Mouse (Mus musculus) intestine, embryonic 14.5 days (tissue): Measurements from ENCODE around the gene Plekha7. TPM values are rescaled to one million over a fixed set of nuclear protein-coding genes. Genes with fewer than 3 reads are reported as not detected.

Experiments
- ATAC-seq: fragments of 200-750 bp; cut with Nextera tagmentation; replicated peaks from 2 replicates; pipeline ENCODE4 v1.8.0; 2017; ENCODE audit warnings: low read depth, moderate number of reproducible peaks, moderate TSS enrichment, moderate library complexity; ENCODE audit not compliant: low FRiP score, low TSS enrichment
- DNase-seq: peaks from one replicate; pipeline ENCODE4 v3.0.0-alpha.2; 2018; ENCODE audit warnings: low spot score
- H3K27ac ChIP-seq: fragments of 300-500 bp; sonication (generic); 2 replicates; pipeline ENCODE4 v1.5.1; 2014; ENCODE audit warnings: low read depth, mild to moderate bottlenecking, control low read depth
- H3K27me3 ChIP-seq: fragments of 300-500 bp; sonication (generic); replicated peaks from 2 replicates; pipeline ENCODE4 v1.6.1; 2014; ENCODE audit warnings: low read length, control low read depth; ENCODE audit not compliant: control insufficient read depth, insufficient read depth
- H3K36me3 ChIP-seq: fragments of 300-500 bp; sonication (generic); 2 replicates; pipeline ENCODE4 v1.6.1; 2014; ENCODE audit warnings: low read length, control low read depth; ENCODE audit not compliant: control insufficient read depth, insufficient read depth
- H3K4me1 ChIP-seq: fragments of 300-500 bp; sonication (generic); replicated peaks from 2 replicates; pipeline ENCODE4 v1.6.1; 2014; ENCODE audit warnings: low read length, control low read depth, mixed read lengths; ENCODE audit not compliant: control insufficient read depth, insufficient read depth
- H3K4me2 ChIP-seq: fragments of 300-500 bp; sonication (generic); 2 replicates; pipeline ENCODE4 v1.6.1; 2014; ENCODE audit warnings: low read length
- H3K4me3 ChIP-seq: fragments of 300-500 bp; sonication (generic); 2 replicates; pipeline ENCODE4 v1.5.1; 2014; ENCODE audit warnings: low read depth, low read length, control low read depth, mixed read lengths
- H3K9ac ChIP-seq: fragments of 300-500 bp; sonication (generic); 2 replicates; pipeline ENCODE4 v1.6.1; 2014; ENCODE audit warnings: mild to moderate bottlenecking, low read length
- H3K9me3 ChIP-seq: fragments of 300-500 bp; sonication (generic); 2 replicates; pipeline ENCODE4 v1.6.1; 2016; ENCODE audit warnings: low read length, control low read depth; ENCODE audit not compliant: control insufficient read depth
- WGBS: fragments of 180-500 bp; shearing (Covaris S2); extraction: QIAGEN DNeasy Blood & Tissue Kit; methylation state at CpG from one replicate; pipeline ENCODE4 v1.1.7; 2014; 5-methylcytosine and 5-hydroxymethylcytosine counted together
- polyA plus RNA-seq: library from polyadenylated mRNA; unstranded; fragments of >200 nt; fragmentation: Nextera tagmentation; extraction: Ambion mirVana; gene quantifications from 2 replicates; pipeline ENCODE4 v1.2.1, GENCODE M21; 2014

Plekha7 gene
- polyA plus RNA-seq, 1 experiment from 2014 or later: 10.7 TPM

GRCm38 (mm10) chr7:116285216-116285615 is 23.0 kb downstream of the Plekha7 start:
- 56% methylated on average over 1 of the region's 1 CpGs for WGBS
- ATAC-seq (no peak), DNase-seq (no peak)
- Histone ChIP-seq H3K36me3 (no peaks in the 10 kb centered on the region), H3K4me1 (peaks cover 42% of the 10 kb centered on the region), H3K4me3 (no peak overlapping the region), H3K9ac (no peak overlapping the region), H3K4me2 (no peak overlapping the region), H3K9me3 (no peaks in the 10 kb centered on the region), H3K27ac (no peak overlapping the region), H3K27me3 (no peaks in the 10 kb centered on the region)

- H3K4me3 ChIP-seq: no peak overlapping the region
- DNase-seq: no peak
These were observed 25.4 kb downstream of the Plekha7 start for GRCm38 (mm10) chr7:116282755-116283154.

DNA sequence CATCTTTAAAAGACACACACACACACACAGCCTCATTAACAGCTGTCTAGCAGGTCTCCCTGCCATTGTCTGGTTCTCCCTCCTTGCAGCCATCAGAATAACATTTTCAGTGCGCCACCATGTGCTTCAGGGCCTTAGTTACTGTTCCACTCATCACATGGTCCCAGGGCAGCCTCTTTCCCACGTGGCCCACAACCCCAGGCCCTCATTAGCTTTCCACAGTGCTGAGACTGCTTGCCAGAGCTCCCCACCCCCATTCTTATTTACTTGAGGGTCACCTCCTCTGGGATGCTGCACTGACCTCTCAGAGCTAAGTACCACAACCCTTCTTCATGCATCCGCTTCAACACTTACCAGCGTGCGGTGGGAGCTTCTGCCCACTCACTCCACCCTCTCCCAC is 28.1 kb downstream of the Plekha7 start:
- ATAC-seq (no peak), DNase-seq (no peak)
- H3K27me3 ChIP-seq: no peaks in the 10 kb centered on the region
- 0 out of 2 replicates have a peak, but pooled peaks cover 7% of the 10 kb centered on the region for H3K4me1 ChIP-seq
- no peak overlapping the region for H3K4me2 ChIP-seq
- H3K4me3 ChIP-seq: no peak overlapping the region
- 46% methylated on average over 5 of the region's 5 CpGs for WGBS
- no peak overlapping the region for H3K9ac ChIP-seq
- no peak overlapping the region for H3K27ac ChIP-seq
- H3K36me3 ChIP-seq: no peaks in the 10 kb centered on the region
- no peaks in the 10 kb centered on the region for H3K9me3 ChIP-seq

More at GRCm38 (mm10) chr7:116282755-116283154, 25.4 kb downstream of the Plekha7 start:
- no peak for ATAC-seq
- Histone ChIP-seq H3K4me2 (no peak overlapping the region), H3K4me1 (peaks cover 30% of the 10 kb centered on the region), H3K9ac (no peak overlapping the region), H3K27ac (no peak overlapping the region), H3K36me3 (no peaks in the 10 kb centered on the region), H3K27me3 (no peaks in the 10 kb centered on the region), H3K9me3 (no peaks in the 10 kb centered on the region)
- 40% methylated on average over 11 of the region's 11 CpGs for WGBS

DNA sequence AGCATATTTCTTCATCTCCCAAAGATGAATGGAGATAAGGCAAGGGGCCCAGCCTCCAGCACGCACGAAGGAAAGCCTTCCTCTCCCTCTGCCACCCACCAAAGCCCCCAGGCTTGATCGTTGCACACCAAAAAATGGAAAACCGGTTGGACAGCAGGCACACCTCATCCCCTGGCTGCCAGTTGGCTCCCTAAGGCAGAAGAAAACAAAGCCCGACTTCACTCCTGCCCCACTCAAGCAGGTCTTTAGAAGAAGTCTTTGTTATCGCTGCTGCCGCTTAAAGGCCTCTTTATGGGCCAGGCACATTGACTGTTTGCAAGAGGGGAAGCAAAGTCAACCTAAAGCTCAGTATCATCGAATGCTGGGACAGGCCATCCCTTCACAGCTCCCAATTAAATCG is 29.9 kb downstream of the Plekha7 start:
- H3K9ac ChIP-seq: no peak overlapping the region
- WGBS: 59% methylated on average over 9 of the region's 9 CpGs
- no peaks in the 10 kb centered on the region for H3K27me3 ChIP-seq
- H3K4me3 ChIP-seq: no peak overlapping the region
- H3K27ac ChIP-seq: no peak overlapping the region
- H3K36me3 ChIP-seq: no peaks in the 10 kb centered on the region
- H3K4me1 ChIP-seq: 0 out of 2 replicates have a peak, but pooled peaks cover 7% of the 10 kb centered on the region
- H3K9me3 ChIP-seq: no peaks in the 10 kb centered on the region
- no peak overlapping the region for H3K4me2 ChIP-seq
- DNase-seq (no peak), ATAC-seq (no peak)

GRCm38 (mm10) chr7:116276315-116276714 is 31.9 kb downstream of the Plekha7 start:
- ATAC-seq (no peak), DNase-seq (no peak)
- no peaks in the 10 kb centered on the region for H3K9me3 ChIP-seq
- 0 out of 2 replicates have a peak, but pooled peaks cover 3% of the 10 kb centered on the region for H3K4me1 ChIP-seq
- no peak overlapping the region for H3K4me2 ChIP-seq
- no peak overlapping the region for H3K27ac ChIP-seq
- H3K36me3 ChIP-seq: no peaks in the 10 kb centered on the region
- no peak overlapping the region for H3K9ac ChIP-seq
- no peaks in the 10 kb centered on the region for H3K27me3 ChIP-seq
- no peak overlapping the region for H3K4me3 ChIP-seq

- ATAC-seq (no peak), DNase-seq (no peak)
- no peak overlapping the region for H3K4me3 ChIP-seq
- H3K4me2 ChIP-seq: no peak overlapping the region
- no peaks in the 10 kb centered on the region for H3K27me3 ChIP-seq
- H3K9me3 ChIP-seq: no peaks in the 10 kb centered on the region
- H3K4me1 ChIP-seq: peaks cover 12% of the 10 kb centered on the region; the same call in 1 of the 2 replicates
- H3K27ac ChIP-seq: no peak overlapping the region
- no peaks in the 10 kb centered on the region for H3K36me3 ChIP-seq
- WGBS: 75% methylated on average over 6 of the region's 6 CpGs
- H3K9ac ChIP-seq: no peak overlapping the region
These were observed 35.1 kb downstream of the Plekha7 start for GRCm38 (mm10) chr7:116273111-116273510.

GRCm38 (mm10) chr7:116269501-116269995 is 38.6 kb downstream of the Plekha7 start:
- Histone ChIP-seq H3K9ac (no peak overlapping the region), H3K27ac (no peak overlapping the region), H3K9me3 (no peaks in the 10 kb centered on the region), H3K36me3 (no peaks in the 10 kb centered on the region), H3K4me3 (no peak overlapping the region), H3K27me3 (no peaks in the 10 kb centered on the region), H3K4me1 (peaks cover 13% of the 10 kb centered on the region; the same call in 1 of the 2 replicates), H3K4me2 (no peak overlapping the region)
- 84% methylated on average over 6 of the region's 6 CpGs for WGBS
- no peak for ATAC-seq
- no peak for DNase-seq

- peak; percentile 63 for ATAC-seq
- Histone ChIP-seq H3K9ac (no peak overlapping the region), H3K27ac (no peak overlapping the region; the same call in 1 of the 2 replicates), H3K36me3 (no peaks in the 10 kb centered on the region), H3K4me1 (peaks cover 13% of the 10 kb centered on the region; the same call in 1 of the 2 replicates), H3K9me3 (no peaks in the 10 kb centered on the region), H3K4me3 (no peak overlapping the region), H3K27me3 (no peaks in the 10 kb centered on the region), H3K4me2 (no peak overlapping the region)
- no peak for DNase-seq
- 35% methylated on average over 13 of the region's 13 CpGs for WGBS
These were observed 39.9 kb downstream of the Plekha7 start for GRCm38 (mm10) chr7:116268113-116268926.
